Mouse (Mus musculus): ENCODE results near the gene Fiz1. TPM values are rescaled to one million over a fixed set of nuclear protein-coding genes. Genes with fewer than 3 reads are reported as not detected.

Gene Fiz1
- 28.9 and 31.2 TPM in 2 replicates for polyA plus RNA-seq (2016; fragmentation: Nextera tagmentation; extraction: Ambion mirVana)

GRCm38 (mm10) chr7:5014251-5015117, at the start of gene Fiz1, which contains the start of gene Zfp524:
TSS of gene Fiz1 (minus strand) at chr7:5014697.
TSS of gene Zfp524 (plus strand) at chr7:5014415.
- peak within 1 kb of the TSS; percentile 91 for H3K9ac ChIP-seq
- H3K27ac ChIP-seq (ENCODE audit: poor library complexity, severe bottlenecking), result peak within 1 kb of the TSS; percentile 99
- H3K27me3 ChIP-seq (replicated peaks), result no peaks in the 10 kb centered on the region
- H3K36me3 ChIP-seq, result peaks cover 49% of the 10 kb centered on the region
- peak within 1 kb of the TSS; percentile 88 for H3K4me3 ChIP-seq
- peak; percentile 87 for ATAC-seq (ENCODE audit: insufficient number of reproducible peaks, low FRiP score)
- WGBS, result under 1% methylated on average over 42 of the region's 42 CpGs
- peak within 1 kb of the TSS; percentile 65 for H3K4me2 ChIP-seq
- H3K9me3 ChIP-seq (replicated peaks), result no peaks in the 10 kb centered on the region
- H3K4me1 ChIP-seq (replicated peaks), result peaks cover 8% of the 10 kb centered on the region

- WGBS, result under 1% methylated on average over 51 of the region's 51 CpGs
- Histone ChIP-seq H3K9ac (peak overlapping the region; percentile 93), H3K9me3 (replicated peaks) (no peaks in the 10 kb centered on the region), H3K36me3 (peaks cover 18% of the 10 kb centered on the region), H3K27me3 (replicated peaks) (peaks cover 15% of the 10 kb centered on the region), H3K4me2 (peak overlapping the region; percentile 92), H3K4me1 (replicated peaks) (peaks cover 41% of the 10 kb centered on the region), H3K4me3 (peak overlapping the region; percentile 83), H3K27ac (ENCODE audit: poor library complexity, severe bottlenecking) (peak overlapping the region; percentile 99)
- peak; percentile 75 for ATAC-seq (ENCODE audit: insufficient number of reproducible peaks, low FRiP score)
These were observed 48.0 kb upstream of the Fiz1 start for GRCm38 (mm10) chr7:5062360-5063001.

- peak; percentile 88 for ATAC-seq (ENCODE audit: insufficient number of reproducible peaks, low FRiP score)
- Histone ChIP-seq H3K9ac (peak within 1 kb of the TSS; percentile 93), H3K9me3 (replicated peaks) (no peaks in the 10 kb centered on the region), H3K27me3 (replicated peaks) (peaks cover 21% of the 10 kb centered on the region), H3K4me2 (peak within 1 kb of the TSS; percentile 92), H3K27ac (ENCODE audit: poor library complexity, severe bottlenecking) (peak within 1 kb of the TSS; percentile 99), H3K4me3 (peak within 1 kb of the TSS; percentile 83), H3K36me3 (peaks cover 12% of the 10 kb centered on the region), H3K4me1 (replicated peaks) (peaks cover 43% of the 10 kb centered on the region)
- WGBS, result under 1% methylated on average over 53 of the region's 65 CpGs
These were observed 47.4 kb upstream of the Fiz1 start, which contains the start of gene U2af2 for GRCm38 (mm10) chr7:5061774-5062359. TSS of gene U2af2 (plus strand) at chr7:5062143.

- peak overlapping the region; percentile 83 for H3K4me3 ChIP-seq
- H3K27ac ChIP-seq (ENCODE audit: poor library complexity, severe bottlenecking), result peak overlapping the region; percentile 99
- ATAC-seq (ENCODE audit: insufficient number of reproducible peaks, low FRiP score), result peak; percentile 91
- peak overlapping the region; percentile 93 for H3K9ac ChIP-seq
- H3K4me1 ChIP-seq (replicated peaks), result peaks cover 42% of the 10 kb centered on the region
- WGBS, result under 1% methylated on average over 60 of the region's 60 CpGs
- H3K36me3 ChIP-seq, result peaks cover 5% of the 10 kb centered on the region
- H3K27me3 ChIP-seq (replicated peaks), result peaks cover 28% of the 10 kb centered on the region
- H3K9me3 ChIP-seq (replicated peaks), result no peaks in the 10 kb centered on the region
- H3K4me2 ChIP-seq, result peak overlapping the region; percentile 92
These were observed 46.7 kb upstream of the Fiz1 start for GRCm38 (mm10) chr7:5060944-5061773.

GRCm38 (mm10) chr7:5060239-5060731, 45.8 kb upstream of the Fiz1 start:
- Histone ChIP-seq H3K36me3 (no peaks in the 10 kb centered on the region), H3K27ac (ENCODE audit: poor library complexity, severe bottlenecking) (peak overlapping the region; percentile 99), H3K9ac (peak overlapping the region; percentile 93), H3K27me3 (replicated peaks) (peaks cover 37% of the 10 kb centered on the region), H3K4me1 (replicated peaks) (peaks cover 33% of the 10 kb centered on the region), H3K9me3 (replicated peaks) (no peaks in the 10 kb centered on the region), H3K4me3 (peak overlapping the region; percentile 83), H3K4me2 (peak overlapping the region; percentile 92)
- 2% methylated on average over 27 of the region's 27 CpGs for WGBS
- no peak for ATAC-seq (ENCODE audit: insufficient number of reproducible peaks, low FRiP score)

- H3K27ac ChIP-seq (ENCODE audit: poor library complexity, severe bottlenecking), result no peak overlapping the region
- WGBS, result 91% methylated on average over 12 of the region's 12 CpGs
- no peak overlapping the region for H3K4me3 ChIP-seq
- H3K4me1 ChIP-seq (replicated peaks), result peaks cover 30% of the 10 kb centered on the region
- H3K9me3 ChIP-seq (replicated peaks), result no peaks in the 10 kb centered on the region
- H3K4me2 ChIP-seq, result peak overlapping the region; percentile 92; the same call in 1 of the 2 replicates
- no peaks in the 10 kb centered on the region for H3K36me3 ChIP-seq
- no peak overlapping the region for H3K9ac ChIP-seq
- ATAC-seq (ENCODE audit: insufficient number of reproducible peaks, low FRiP score), result no peak
- H3K27me3 ChIP-seq (replicated peaks), result peaks cover 45% of the 10 kb centered on the region
These were observed 44.9 kb upstream of the Fiz1 start for GRCm38 (mm10) chr7:5059421-5059820.

- Histone ChIP-seq H3K27ac (ENCODE audit: poor library complexity, severe bottlenecking) (no peak overlapping the region), H3K27me3 (replicated peaks) (peaks cover 53% of the 10 kb centered on the region), H3K9ac (no peak overlapping the region), H3K9me3 (replicated peaks) (no peaks in the 10 kb centered on the region), H3K4me1 (replicated peaks) (peaks cover 28% of the 10 kb centered on the region), H3K4me2 (no peak overlapping the region), H3K36me3 (no peaks in the 10 kb centered on the region), H3K4me3 (no peak overlapping the region)
- no peak for ATAC-seq (ENCODE audit: insufficient number of reproducible peaks, low FRiP score)
- 77% methylated on average over 1 of the region's 1 CpGs for WGBS
These were observed 44.1 kb upstream of the Fiz1 start for GRCm38 (mm10) chr7:5058631-5059030.

GRCm38 (mm10) chr7:5057804-5058203, 43.3 kb upstream of the Fiz1 start:
- Histone ChIP-seq H3K4me3 (no peak overlapping the region), H3K27ac (ENCODE audit: poor library complexity, severe bottlenecking) (no peak overlapping the region), H3K9me3 (replicated peaks) (no peaks in the 10 kb centered on the region), H3K4me2 (no peak overlapping the region), H3K27me3 (replicated peaks) (peaks cover 61% of the 10 kb centered on the region), H3K36me3 (no peaks in the 10 kb centered on the region), H3K9ac (no peak overlapping the region), H3K4me1 (replicated peaks) (peaks cover 31% of the 10 kb centered on the region)
- WGBS, result 32% methylated on average over 11 of the region's 11 CpGs
- ATAC-seq (ENCODE audit: insufficient number of reproducible peaks, low FRiP score), result no peak

GRCm38 (mm10) chr7:5057381-5057780, 42.9 kb upstream of the Fiz1 start:
- Histone ChIP-seq H3K27ac (ENCODE audit: poor library complexity, severe bottlenecking) (no peak overlapping the region), H3K36me3 (no peaks in the 10 kb centered on the region), H3K27me3 (replicated peaks) (peaks cover 66% of the 10 kb centered on the region), H3K4me2 (peak overlapping the region; percentile 64; the same call in 1 of the 2 replicates), H3K9me3 (replicated peaks) (no peaks in the 10 kb centered on the region), H3K9ac (no peak overlapping the region), H3K4me3 (peak overlapping the region; percentile 42; the same call in 1 of the 2 replicates), H3K4me1 (replicated peaks) (peaks cover 35% of the 10 kb centered on the region)
- WGBS, result 31% methylated on average over 8 of the region's 8 CpGs
- no peak for ATAC-seq (ENCODE audit: insufficient number of reproducible peaks, low FRiP score)

GRCm38 (mm10) chr7:5056651-5057263, 42.3 kb upstream of the Fiz1 start:
- no peaks in the 10 kb centered on the region for H3K36me3 ChIP-seq
- no peaks in the 10 kb centered on the region for H3K9me3 ChIP-seq (replicated peaks)
- peaks cover 72% of the 10 kb centered on the region for H3K27me3 ChIP-seq (replicated peaks)
- no peak overlapping the region for H3K27ac ChIP-seq (ENCODE audit: poor library complexity, severe bottlenecking)
- H3K4me2 ChIP-seq, result peak overlapping the region; percentile 64
- no peak for ATAC-seq (ENCODE audit: insufficient number of reproducible peaks, low FRiP score)
- peak overlapping the region; percentile 42 for H3K4me3 ChIP-seq
- H3K4me1 ChIP-seq (replicated peaks), result peaks cover 42% of the 10 kb centered on the region
- peak overlapping the region; percentile 57 for H3K9ac ChIP-seq
- WGBS, result 3% methylated on average over 44 of the region's 55 CpGs
